Mouse (Mus musculus): ENCODE results near the gene Adap1. TPM values are rescaled to one million over a fixed set of nuclear protein-coding genes. Genes with fewer than 3 reads are reported as not detected.

The Adap1 gene
- polyA plus RNA-seq, 1 experiment from 2014 or later, result 0.63 TPM

GRCm38 (mm10) chr5:139232083-139232482, 93.3 kb downstream of the Adap1 start:
- Histone ChIP-seq H3K9me3 (no peaks in the 10 kb centered on the region), H3K4me2 (no peak overlapping the region), H3K27ac (no peak overlapping the region), H3K4me1 (no peaks in the 10 kb centered on the region), H3K27me3 (no peaks in the 10 kb centered on the region), H3K4me3 (no peak overlapping the region), H3K36me3 (peaks cover 94% of the 10 kb centered on the region), H3K9ac (no peak overlapping the region)
- 88% methylated on average over 3 of the region's 3 CpGs for WGBS
- no peak for ATAC-seq (ENCODE audit: insufficient number of reproducible peaks, insufficient read depth, low FRiP score, low TSS enrichment, low read depth)

GRCm38 (mm10) chr5:139229716-139230115, 95.7 kb downstream of the Adap1 start:
- Histone ChIP-seq H3K9ac (no peak overlapping the region), H3K4me1 (no peaks in the 10 kb centered on the region), H3K4me3 (no peak overlapping the region), H3K27me3 (no peaks in the 10 kb centered on the region), H3K27ac (no peak overlapping the region), H3K36me3 (peaks cover 95% of the 10 kb centered on the region), H3K9me3 (no peaks in the 10 kb centered on the region), H3K4me2 (no peak overlapping the region)
- no peak for ATAC-seq (ENCODE audit: insufficient number of reproducible peaks, insufficient read depth, low FRiP score, low TSS enrichment, low read depth)
- WGBS, result 94% methylated on average over 3 of the region's 3 CpGs

DNA sequence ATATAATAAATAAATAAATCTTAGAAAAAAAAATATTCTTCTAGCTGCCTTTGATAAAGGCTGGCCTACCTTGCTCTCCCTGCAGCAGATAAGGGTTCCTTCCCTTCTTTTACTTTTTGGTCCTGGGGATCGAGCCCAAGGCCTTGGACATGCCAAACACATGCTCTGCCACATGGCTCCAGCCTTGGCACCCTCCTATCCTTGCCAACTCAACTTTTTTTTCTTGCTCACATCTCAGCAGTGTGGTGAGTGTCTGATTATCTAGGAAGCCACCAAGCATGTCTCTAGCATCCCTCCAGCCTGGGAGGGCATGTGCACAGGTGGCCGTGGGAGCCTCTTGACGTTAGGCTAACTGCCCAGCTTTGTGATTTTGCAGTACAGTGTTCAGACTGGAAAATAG, 97.1 kb downstream of the Adap1 start:
- Histone ChIP-seq H3K36me3 (peaks cover 95% of the 10 kb centered on the region), H3K4me2 (no peak overlapping the region), H3K9me3 (no peaks in the 10 kb centered on the region), H3K9ac (no peak overlapping the region), H3K27ac (no peak overlapping the region), H3K4me1 (no peaks in the 10 kb centered on the region), H3K27me3 (no peaks in the 10 kb centered on the region), H3K4me3 (no peak overlapping the region)
- ATAC-seq (ENCODE audit: insufficient number of reproducible peaks, insufficient read depth, low FRiP score, low TSS enrichment, low read depth), result no peak
- 96% methylated on average over 3 of the region's 3 CpGs for WGBS

DNA sequence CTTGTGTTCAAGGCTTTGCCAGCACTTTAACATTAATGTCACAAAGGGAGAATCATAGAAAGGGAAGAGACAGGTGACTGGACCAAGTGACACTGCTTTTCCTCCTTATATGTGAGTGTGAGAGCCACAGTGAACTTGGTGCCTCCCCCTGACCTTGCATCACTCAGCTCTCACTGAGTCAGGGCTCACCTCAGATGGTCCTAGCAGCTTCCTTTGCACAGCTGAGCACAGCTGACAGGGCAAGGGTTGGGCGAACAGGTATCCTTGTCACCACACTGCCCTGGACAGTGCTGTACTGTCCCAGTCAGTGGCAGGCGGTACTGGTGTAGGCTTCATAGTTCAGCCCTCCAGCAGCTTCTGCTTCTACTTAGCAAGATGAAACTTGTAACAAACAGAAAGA, 97.8 kb downstream of the Adap1 start:
- Histone ChIP-seq H3K36me3 (peaks cover 92% of the 10 kb centered on the region), H3K4me1 (no peaks in the 10 kb centered on the region), H3K27ac (no peak overlapping the region), H3K9ac (no peak overlapping the region), H3K4me2 (no peak overlapping the region), H3K9me3 (no peaks in the 10 kb centered on the region), H3K27me3 (no peaks in the 10 kb centered on the region), H3K4me3 (no peak overlapping the region)
- WGBS, result 88% methylated on average over 2 of the region's 2 CpGs
- no peak for ATAC-seq (ENCODE audit: insufficient number of reproducible peaks, insufficient read depth, low FRiP score, low TSS enrichment, low read depth)

- WGBS, result 95% methylated on average over 4 of the region's 4 CpGs
- Histone ChIP-seq H3K36me3 (peaks cover 88% of the 10 kb centered on the region), H3K4me2 (no peak overlapping the region), H3K27ac (no peak overlapping the region), H3K9me3 (no peaks in the 10 kb centered on the region), H3K4me1 (no peaks in the 10 kb centered on the region), H3K4me3 (no peak overlapping the region), H3K9ac (no peak overlapping the region), H3K27me3 (no peaks in the 10 kb centered on the region)
- no peak for ATAC-seq (ENCODE audit: insufficient number of reproducible peaks, insufficient read depth, low FRiP score, low TSS enrichment, low read depth)
Observed at GRCm38 (mm10) chr5:139227236-139227635, 98.2 kb downstream of the Adap1 start.

DNA sequence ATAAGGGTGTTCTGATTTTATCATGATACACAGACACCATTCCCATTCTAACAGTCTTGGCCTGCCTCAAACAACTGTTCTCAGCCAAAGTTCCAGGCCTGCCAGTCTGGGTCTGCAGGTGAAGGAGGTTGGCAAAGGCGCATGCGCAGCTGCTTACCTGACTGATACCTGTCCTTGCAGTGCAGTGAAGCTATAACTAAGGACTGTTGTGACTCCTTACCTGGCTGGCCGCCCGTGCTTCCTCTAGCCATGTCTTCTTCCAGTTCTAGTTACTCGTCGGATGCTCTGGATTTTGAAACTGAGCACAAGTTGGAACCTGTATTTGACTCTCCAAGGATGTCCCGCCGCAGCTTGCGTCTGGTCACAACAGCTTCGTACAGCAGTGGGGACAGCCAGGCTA, 102.1 kb downstream of the Adap1 start:
- H3K36me3 ChIP-seq, result peaks cover 74% of the 10 kb centered on the region
- no peak overlapping the region for H3K27ac ChIP-seq
- no peaks in the 10 kb centered on the region for H3K27me3 ChIP-seq
- H3K9ac ChIP-seq, result no peak overlapping the region
- WGBS, result 91% methylated on average over 10 of the region's 10 CpGs
- no peaks in the 10 kb centered on the region for H3K4me1 ChIP-seq
- ATAC-seq (ENCODE audit: insufficient number of reproducible peaks, insufficient read depth, low FRiP score, low TSS enrichment, low read depth), result no peak
- no peak overlapping the region for H3K4me2 ChIP-seq
- H3K9me3 ChIP-seq, result no peaks in the 10 kb centered on the region
- no peak overlapping the region for H3K4me3 ChIP-seq

MicroRNAs encoded within 50 kb of the gene (microRNA counts, 519-probe panel; counts per million panel counts)
- microRNA mmu-miR-339-3p (236 counts per million, percentile 44 among the panel's probes with 10 or more counts), microRNA mmu-miR-339-5p (236 counts per million, percentile 44 among the panel's probes with 10 or more counts)

Small RNAs within 50 kb of the gene (microRNA-seq; reads per million reads assigned to microRNA genes)
- 612 reads per million, percentile 73 among the genes with 10 or more reads in this experiment for gene Mir339

Other genes with a start within 250 kb of the Adap1 start
- 27.7 and 31.1 TPM in 2 replicates for gene Prkar1b, start 175.6 kb downstream of the Adap1 start, polyA plus RNA-seq (2015; fragmentation: Nextera tagmentation; extraction: Ambion mirVana)
- 4.4 and 4.6 TPM in 2 replicates for gene Dnaaf5, start 175.4 kb downstream of the Adap1 start, polyA plus RNA-seq (2015; fragmentation: Nextera tagmentation; extraction: Ambion mirVana)
- 51.5 and 53.0 TPM in 2 replicates for gene Sun1, start 125.0 kb downstream of the Adap1 start, polyA plus RNA-seq (2015; fragmentation: Nextera tagmentation; extraction: Ambion mirVana)
- gene Get4, start 73.3 kb downstream of the Adap1 start, polyA plus RNA-seq (2015; fragmentation: Nextera tagmentation; extraction: Ambion mirVana), result 137 and 160 TPM in 2 replicates
- gene Cox19, start 25.8 kb upstream of the Adap1 start, polyA plus RNA-seq (2015; fragmentation: Nextera tagmentation; extraction: Ambion mirVana), result 88.4 and 108 TPM in 2 replicates
- 12.8 and 17.0 TPM in 2 replicates for gene Cyp2w1, start 27.0 kb upstream of the Adap1 start, polyA plus RNA-seq (2015; fragmentation: Nextera tagmentation; extraction: Ambion mirVana)
- 1.7 and 2.5 TPM in 2 replicates for gene Gpr146, start 52.1 kb upstream of the Adap1 start, polyA plus RNA-seq (2015; fragmentation: Nextera tagmentation; extraction: Ambion mirVana)
- gene C130050O18Rik, start 79.7 kb upstream of the Adap1 start, polyA plus RNA-seq (2015; fragmentation: Nextera tagmentation; extraction: Ambion mirVana), result 3.1 and 3.5 TPM in 2 replicates
- gene Gper1, start 97.5 kb upstream of the Adap1 start, polyA plus RNA-seq (2015; fragmentation: Nextera tagmentation; extraction: Ambion mirVana), result 1.2 and 1.6 TPM in 2 replicates
- 32.6 and 35.6 TPM in 2 replicates for gene 3110082I17Rik, start 134.9 kb upstream of the Adap1 start, polyA plus RNA-seq (2015; fragmentation: Nextera tagmentation; extraction: Ambion mirVana)
- gene Zfand2a, start 158.9 kb upstream of the Adap1 start, polyA plus RNA-seq (2015; fragmentation: Nextera tagmentation; extraction: Ambion mirVana), result 10.5 and 12.2 TPM in 2 replicates
- 2.3 and 4.4 TPM in 2 replicates for gene Uncx, start 217.9 kb upstream of the Adap1 start, polyA plus RNA-seq (2015; fragmentation: Nextera tagmentation; extraction: Ambion mirVana)

Data from embryonic facial prominence, embryonic 13.5 days (tissue).